Mouse (Mus musculus) embryo, embryonic 11.5 days (tissue): Measurements from ENCODE around the gene Xrra1.
"Not testable (repeated sequence)": the region's sequence is repeated elsewhere in the genome, so short reads cannot be mapped to it uniquely, and the experiment has no call there.

Experiments
- DNase-seq: peaks from one replicate; pipeline ENCODE4 v3.0.0-alpha.2; 2012; ENCODE audit warnings: low read depth, low spot score

The Xrra1 gene

DNA sequence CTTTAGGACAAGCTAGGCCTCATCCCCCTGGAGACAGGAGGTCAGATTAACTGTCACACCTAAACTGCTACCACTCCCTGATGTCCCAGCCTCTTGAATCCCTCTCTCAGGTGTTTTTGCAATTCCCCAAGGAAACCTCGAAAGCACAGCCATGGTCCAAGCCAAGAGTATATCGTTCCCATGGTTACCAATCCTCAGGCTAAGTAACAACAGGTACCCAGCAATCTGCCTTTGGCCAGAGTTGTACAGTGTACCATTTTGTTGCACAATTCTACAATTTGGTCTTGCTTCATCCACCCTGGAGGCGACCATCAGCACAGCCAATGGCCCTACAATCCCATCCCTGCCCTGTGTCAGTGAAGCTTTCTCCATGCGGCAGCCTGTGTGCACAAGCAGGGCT lies 38.0 kb downstream of the Xrra1 start:
- DNase-seq = no peak

GRCm38 (mm10) chr7:99902208-99902607 lies 43.3 kb downstream of the Xrra1 start:
- no peak for DNase-seq

DNA sequence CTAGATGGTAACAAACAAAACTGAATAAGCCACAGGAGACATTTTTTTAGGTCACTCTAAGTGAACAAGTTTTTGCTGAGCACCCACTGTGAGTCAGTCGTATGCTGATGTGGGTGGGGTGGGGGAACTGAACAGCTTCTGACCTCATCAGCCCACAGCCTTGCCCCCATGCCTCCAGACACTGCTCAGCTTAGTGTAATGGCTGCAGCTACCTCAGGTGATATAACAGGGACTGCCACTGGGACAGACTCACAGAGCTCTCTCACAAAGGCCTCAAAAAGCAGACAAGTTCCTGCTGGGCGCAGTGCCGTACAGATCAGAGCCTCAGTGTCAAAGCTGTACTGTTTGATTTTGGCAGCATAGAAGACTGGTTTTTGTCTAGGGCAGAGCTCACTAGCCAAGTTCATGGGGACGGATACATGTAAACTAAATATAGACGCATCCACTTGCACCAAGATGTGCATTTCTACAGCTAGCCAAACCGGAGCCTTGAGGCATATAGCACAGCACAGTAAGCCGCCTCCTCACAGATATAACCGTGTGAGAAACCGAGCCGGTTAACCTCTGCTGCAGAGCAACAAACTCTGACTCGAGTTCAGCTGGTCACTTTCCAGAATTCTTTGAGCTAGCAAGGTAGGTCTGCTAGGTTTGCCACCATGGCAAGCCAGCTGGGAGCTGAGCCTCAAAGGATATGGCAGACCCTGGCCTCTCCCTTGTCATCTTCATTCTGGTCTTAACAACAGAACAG lies 44.2 kb downstream of the Xrra1 start:
- no peak for DNase-seq

- DNase-seq = no peak
Measured at GRCm38 (mm10) chr7:99904421-99905005, 45.6 kb downstream of the Xrra1 start.

GRCm38 (mm10) chr7:99906346-99906745 lies 47.4 kb downstream of the Xrra1 start:
- no peak for DNase-seq

DNA sequence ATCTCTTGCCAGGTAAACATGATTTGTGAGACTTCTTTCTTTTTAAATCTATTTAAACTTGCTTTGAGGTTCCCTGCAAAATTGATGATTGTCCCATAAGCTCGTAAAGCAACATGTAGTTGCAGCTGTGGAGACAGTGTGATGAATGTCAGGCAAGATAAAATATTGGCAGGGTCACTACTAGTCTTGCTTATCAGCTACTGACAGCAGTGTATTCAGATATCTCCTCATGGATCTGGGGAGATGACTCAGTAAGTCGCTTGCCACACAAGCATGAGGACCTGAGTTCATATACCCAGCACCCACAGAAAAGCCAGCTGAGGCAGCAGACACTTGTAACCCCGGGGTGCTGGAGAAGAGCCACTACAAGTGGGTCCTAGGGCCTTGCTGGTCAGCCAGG lies 48.5 kb downstream of the Xrra1 start:
- no peak for DNase-seq

DNA sequence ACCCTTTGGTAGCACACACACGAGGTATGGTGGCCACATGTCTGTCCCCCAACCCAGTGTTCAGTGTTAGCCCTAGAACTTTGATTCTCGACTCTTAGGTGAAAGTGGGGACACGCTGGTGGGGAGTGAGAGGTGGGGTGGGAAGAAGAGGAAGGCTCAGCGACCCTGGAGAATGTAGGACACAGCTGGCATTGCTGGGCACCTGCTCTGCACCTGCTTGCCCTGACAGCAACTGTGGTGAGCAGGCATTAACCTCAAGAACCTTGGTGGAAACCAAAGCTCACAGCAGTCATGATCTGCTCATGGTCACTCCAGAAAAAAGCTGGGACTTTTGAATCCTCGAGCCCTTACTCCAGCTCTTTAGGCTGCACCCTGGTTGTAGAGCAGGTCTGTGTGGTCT lies 52.1 kb downstream of the Xrra1 start:
- DNase-seq = no peak

- no peak for DNase-seq
Measured at GRCm38 (mm10) chr7:99914316-99914715, 55.4 kb downstream of the Xrra1 start.

GRCm38 (mm10) chr7:99915511-99915910 lies 56.6 kb downstream of the Xrra1 start:
- DNase-seq = no peak

DNA sequence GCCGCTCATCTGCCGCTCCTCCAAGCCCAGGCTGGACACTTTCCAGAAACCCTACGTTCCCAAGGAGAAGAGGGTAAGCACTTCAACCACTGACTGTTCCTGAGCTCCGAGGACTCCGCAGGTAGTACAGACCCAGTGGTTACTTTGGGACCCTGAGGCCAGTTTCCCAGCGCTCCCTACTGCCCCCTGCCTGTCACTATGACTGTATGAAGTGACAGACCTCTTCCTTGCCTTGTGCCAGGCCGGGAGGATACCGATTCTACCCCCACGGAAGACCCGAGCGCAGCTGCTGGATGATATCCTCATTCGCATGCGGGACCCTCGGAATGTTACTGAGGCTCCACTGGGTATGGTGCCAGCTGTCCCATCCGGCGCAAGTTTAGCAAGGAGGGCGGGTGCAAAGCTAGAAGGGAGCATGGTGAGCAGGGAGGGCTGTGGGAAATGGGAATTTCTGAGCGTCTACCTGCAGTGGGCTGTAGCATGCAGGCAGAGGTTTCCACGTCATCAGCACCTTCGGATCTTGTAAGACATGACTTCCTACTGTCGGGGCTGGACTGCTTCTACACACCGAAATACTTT lies 57.9 kb downstream of the Xrra1 start:
- peak; percentile 44 for DNase-seq

- DNase-seq = peak; percentile 8
Measured at GRCm38 (mm10) chr7:99917320-99917844, 58.5 kb downstream of the Xrra1 start.

- no peak for DNase-seq
Measured at GRCm38 (mm10) chr7:99919164-99919563, 60.2 kb downstream of the Xrra1 start.

DNA sequence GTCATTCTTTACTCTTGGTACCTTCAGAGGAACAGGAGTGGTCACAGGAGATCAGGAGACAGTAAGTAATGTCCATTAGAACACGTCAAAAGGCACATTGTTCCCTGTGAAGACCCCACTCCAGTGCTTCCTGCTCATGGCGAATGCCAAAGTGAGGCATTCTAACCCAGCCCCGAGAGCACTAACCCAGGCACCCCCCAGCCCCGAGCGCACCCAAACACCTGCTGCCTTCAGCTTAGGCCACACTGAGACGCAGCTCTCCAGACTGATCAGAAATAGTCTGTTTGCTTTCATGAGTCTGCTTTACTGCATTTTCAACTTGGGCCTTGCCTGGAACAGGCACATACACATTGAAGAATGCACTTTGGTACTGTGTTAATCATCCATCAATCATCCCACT lies 61.1 kb downstream of the Xrra1 start:
- DNase-seq = no peak

GRCm38 (mm10) chr7:99920416-99920815 lies 61.5 kb downstream of the Xrra1 start:
- DNase-seq = no peak

GRCm38 (mm10) chr7:99926916-99927714 lies 68.2 kb downstream of the Xrra1 start:
- peak; percentile 39 for DNase-seq

- DNase-seq = no peak
Measured at GRCm38 (mm10) chr7:99935758-99936157, 76.8 kb downstream of the Xrra1 start.

DNA sequence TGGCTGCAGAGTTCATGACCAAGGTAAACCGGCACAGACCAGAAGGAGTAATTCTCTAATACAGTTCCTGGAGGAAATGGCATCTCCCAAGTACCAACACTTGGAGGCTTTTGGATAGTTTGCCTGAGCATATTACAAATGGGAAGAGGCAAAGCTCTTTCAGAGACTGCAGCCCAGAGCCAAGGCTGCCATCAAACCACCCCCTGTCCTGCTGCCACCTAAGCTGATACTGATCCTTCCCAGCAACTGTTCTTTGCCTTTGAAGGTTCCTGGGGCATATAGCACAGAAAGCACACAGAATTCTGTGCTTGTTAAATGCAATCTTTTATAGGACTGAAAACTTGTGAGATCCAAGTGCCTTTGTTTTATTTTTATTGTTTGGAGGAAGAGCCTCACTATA lies 81.8 kb downstream of the Xrra1 start:
- no peak for DNase-seq

DNA sequence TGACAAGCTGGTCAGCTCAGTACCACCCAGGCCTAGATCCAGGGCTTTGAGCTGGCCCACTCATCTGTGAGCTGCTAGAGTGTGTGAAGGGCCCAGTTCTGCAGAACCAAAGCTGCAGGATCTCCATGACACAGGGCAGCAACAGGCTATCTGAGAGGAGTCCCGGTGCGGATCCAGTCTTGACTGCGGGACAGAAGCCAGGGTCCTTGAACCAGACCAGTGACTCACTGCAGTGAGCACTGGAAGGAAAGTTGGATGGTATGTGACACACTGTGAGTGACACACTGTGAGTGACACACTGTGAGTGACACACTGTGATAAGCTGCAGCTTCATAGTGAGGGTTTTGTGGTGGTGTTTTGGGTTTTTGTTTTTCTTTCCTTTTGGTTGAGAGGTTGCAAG lies 85.6 kb downstream of the Xrra1 start:
- no peak for DNase-seq

- not testable (repeated sequence) for DNase-seq
Measured at GRCm38 (mm10) chr7:99945012-99945411, 86.1 kb downstream of the Xrra1 start.

- DNase-seq = no peak
Measured at GRCm38 (mm10) chr7:99945939-99946338, 87.0 kb downstream of the Xrra1 start.

- no peak for DNase-seq
Measured at GRCm38 (mm10) chr7:99946356-99946755, 87.4 kb downstream of the Xrra1 start.

- no peak for DNase-seq
Measured at GRCm38 (mm10) chr7:99947329-99947728, 88.4 kb downstream of the Xrra1 start.
